Mouse (Mus musculus): ENCODE data around the gene Madcam1.

Gene Madcam1

GRCm38 (mm10) chr10:79664131-79664665 lies at the start of gene Madcam1:
Gene Madcam1, plus strand, starts transcription at chr10:79664559.
- peak; percentile 80 for DNase-seq (ENCODE audit: low read depth, low spot score)

DNA sequence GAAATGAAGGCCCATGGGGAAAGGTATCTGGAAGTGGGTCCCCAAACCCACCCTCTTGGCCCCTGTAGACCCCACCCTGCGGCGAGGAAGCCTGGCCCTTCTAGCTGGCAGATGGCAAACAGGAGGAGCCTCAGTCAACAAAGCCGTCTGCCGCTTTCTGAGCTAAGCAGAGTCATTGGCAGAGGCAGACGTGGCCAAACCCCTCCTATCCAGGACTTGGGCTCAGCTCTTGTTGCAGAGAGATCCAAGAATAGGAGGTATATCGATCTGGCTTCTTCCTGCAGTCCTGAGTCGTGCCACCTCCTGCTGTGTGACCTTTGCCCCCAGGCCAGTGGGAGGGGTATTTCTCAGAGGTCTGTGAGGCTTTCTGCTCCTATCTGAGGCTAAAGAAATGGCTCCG lies 48.5 kb upstream of the Madcam1 start:
- DNase-seq (ENCODE audit: low read depth, low spot score), result no peak

DNA sequence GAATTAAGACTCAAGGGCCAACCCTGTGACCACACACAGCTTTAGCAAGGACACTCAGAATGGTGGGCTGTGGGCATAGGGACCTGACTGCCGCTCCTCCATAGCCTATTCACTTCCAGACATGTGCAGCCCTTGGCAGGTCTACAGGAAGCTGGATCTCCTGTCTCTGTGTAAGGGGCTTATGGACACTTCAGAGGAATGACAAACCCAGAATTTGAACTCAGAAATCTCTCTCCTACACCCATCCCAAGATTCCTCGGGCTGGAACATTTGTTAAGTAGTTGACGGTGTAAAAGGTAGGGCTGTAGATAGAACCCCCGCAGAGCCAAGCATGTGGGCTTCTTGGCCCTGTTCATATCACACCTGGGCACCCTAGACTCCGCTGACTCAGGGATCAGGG lies 48.0 kb upstream of the Madcam1 start:
- DNase-seq (ENCODE audit: low read depth, low spot score), result no peak

- no peak for DNase-seq (ENCODE audit: low read depth, low spot score)
Measured at GRCm38 (mm10) chr10:79623950-79624349, 40.4 kb upstream of the Madcam1 start.

- DNase-seq (ENCODE audit: low read depth, low spot score), result no peak
Measured at GRCm38 (mm10) chr10:79625398-79625797, 39.0 kb upstream of the Madcam1 start.

GRCm38 (mm10) chr10:79626156-79626555 lies 38.2 kb upstream of the Madcam1 start:
- no peak for DNase-seq (ENCODE audit: low read depth, low spot score)

- no peak for DNase-seq (ENCODE audit: low read depth, low spot score)
Measured at GRCm38 (mm10) chr10:79628377-79628776, 36.0 kb upstream of the Madcam1 start.

DNA sequence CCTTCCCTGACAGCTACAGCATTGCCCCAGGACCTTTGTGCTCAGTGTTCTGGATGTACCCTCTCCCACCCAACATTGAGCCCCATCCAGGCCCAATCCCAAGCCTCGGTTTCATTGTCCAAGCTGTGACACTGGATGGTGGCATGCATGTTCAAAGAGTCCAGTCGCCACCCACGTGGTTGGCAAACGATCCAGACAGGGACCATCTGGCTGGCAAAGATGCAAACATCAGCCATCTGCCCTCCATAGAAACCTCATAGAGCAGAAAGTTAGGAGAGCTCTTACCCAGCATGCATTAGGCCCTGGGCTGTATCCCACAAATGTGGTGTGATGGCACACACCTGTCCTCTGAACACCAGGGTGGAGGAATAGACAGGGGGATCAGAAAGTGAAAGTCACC lies 32.9 kb upstream of the Madcam1 start:
- DNase-seq (ENCODE audit: low read depth, low spot score), result no peak

GRCm38 (mm10) chr10:79633006-79633777 lies 31.2 kb upstream of the Madcam1 start:
- no peak for DNase-seq (ENCODE audit: low read depth, low spot score)

GRCm38 (mm10) chr10:79636287-79636686 lies 28.1 kb upstream of the Madcam1 start:
- no peak for DNase-seq (ENCODE audit: low read depth, low spot score)

- DNase-seq (ENCODE audit: low read depth, low spot score), result peak; percentile 65
Measured at GRCm38 (mm10) chr10:79637128-79638110, 26.9 kb upstream of the Madcam1 start, which contains the start of gene Shc2. Gene Shc2, minus strand, starts transcription at chr10:79637918.

- no peak for DNase-seq (ENCODE audit: low read depth, low spot score)
Measured at GRCm38 (mm10) chr10:79638486-79639204, 25.7 kb upstream of the Madcam1 start.

DNA sequence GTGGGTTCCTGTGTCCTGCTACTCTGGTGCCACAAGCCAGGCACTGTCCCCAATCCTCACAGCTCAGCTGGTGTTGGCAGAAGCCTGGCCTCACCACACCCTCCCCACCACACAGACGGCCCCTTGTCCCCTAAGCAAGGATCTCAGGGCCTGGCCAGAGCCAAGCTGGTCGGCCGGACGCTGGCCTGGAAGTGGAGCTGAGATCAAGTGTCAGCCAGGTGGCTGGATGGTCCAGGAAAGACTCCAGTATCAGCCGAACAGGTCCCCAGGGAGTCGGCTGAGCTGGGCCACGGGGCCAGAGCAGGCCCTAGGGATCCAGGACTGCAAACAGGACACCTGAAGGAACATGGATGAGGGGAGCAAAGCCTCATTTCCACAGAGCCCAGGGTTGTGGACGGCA lies 18.6 kb upstream of the Madcam1 start, which contains the start of gene Odf3l2:
Gene Odf3l2 (minus strand): TSS at position 28 of the 400 bp plus-strand sequence.
- DNase-seq (ENCODE audit: low read depth, low spot score), result no peak

DNA sequence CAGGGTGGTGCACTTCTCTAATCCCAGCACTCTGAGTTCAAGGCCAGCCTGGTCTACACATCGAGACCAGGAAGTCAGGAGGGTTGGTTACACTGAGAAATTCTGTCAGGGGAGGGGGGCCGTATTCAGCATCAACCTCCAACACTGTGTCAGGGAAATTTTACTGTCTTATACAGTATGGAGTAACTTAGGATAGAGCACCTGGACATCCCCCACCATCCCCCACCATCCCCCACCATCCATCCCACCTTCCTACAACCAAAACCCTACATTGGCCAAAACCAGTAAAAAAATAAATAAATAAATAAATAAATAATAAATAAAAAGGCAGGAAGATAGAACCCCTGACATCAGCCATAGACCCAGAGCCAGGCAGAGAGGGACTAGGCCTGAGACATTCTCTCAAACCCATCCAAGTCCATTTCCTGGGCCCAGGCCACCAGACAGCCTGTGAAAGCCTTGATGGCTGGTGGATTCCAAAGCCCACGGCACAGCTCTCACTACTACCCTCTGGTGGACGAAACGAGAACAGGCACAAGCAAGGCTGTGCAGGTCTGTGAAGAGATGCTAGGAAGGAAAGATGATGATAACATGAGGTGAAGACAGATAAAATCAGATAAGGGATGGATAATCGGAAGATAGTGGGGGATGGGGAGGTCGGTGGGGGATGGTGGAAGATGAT lies 15.1 kb upstream of the Madcam1 start:
- DNase-seq (ENCODE audit: low read depth, low spot score), result peak; percentile 81

GRCm38 (mm10) chr10:79652789-79653188 lies 11.6 kb upstream of the Madcam1 start:
- DNase-seq (ENCODE audit: low read depth, low spot score), result no peak

DNA sequence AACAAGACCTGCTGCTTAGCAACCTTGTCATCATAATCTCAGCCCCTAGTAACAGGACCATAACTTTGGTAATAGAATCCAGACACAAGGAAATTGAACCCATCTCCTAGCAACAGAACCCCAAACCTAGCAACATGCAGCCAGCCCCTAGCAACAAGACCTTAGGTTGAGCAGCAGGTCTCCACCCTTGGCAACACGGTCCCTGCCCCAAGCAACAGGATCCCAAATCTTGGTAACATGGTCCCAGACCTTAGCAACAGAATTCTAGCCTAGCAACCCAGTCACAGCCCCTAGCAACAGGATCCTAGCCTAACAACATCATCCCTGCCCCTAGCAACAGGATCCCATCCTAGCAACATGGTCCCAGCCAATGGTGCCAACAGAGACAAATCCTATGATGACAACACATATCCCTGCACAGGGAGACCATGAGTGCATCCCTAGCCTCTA lies 9.4 kb upstream of the Madcam1 start:
- peak; percentile 89 for DNase-seq (ENCODE audit: low read depth, low spot score)

DNA sequence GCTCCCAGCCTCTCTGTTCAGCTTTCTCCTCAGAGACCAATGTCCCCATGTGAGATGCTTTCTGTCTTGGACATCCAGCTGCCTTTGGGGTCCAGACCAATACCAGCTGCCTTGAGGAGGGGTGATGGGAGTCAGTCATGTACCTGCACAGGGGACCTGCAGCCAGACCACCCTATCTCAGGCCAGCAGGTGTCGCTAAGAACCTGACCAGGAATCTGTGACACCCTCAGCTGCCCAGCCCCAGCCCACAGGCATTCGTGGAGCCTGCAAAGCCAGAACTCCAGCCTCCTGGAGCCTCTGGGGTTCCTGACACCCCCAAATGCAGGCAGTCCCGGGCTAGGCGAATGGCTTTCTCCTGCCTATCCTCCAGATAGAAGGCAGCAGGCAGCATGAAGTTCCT lies 5.5 kb upstream of the Madcam1 start:
- DNase-seq (ENCODE audit: low read depth, low spot score), result no peak

DNA sequence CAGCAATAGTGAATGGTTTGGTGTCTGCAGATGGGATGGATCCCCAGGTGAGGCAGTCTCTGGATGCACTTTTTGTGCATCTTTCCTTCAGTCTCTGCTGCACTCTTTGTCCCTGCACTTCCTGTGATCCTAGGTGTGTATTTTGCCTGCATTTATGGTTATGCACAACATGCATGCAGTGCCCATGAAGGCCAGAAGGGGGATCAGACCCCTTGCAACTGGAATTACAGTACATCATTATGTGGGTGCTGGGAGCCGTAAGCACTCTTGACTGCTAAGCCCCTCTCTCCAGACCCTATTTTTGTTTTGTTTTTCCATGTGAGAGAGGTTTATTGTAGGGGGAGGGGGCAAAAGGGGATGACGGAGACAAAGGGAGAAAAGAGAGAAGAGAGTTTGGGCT lies 4.1 kb upstream of the Madcam1 start:
- no peak for DNase-seq (ENCODE audit: low read depth, low spot score)

GRCm38 (mm10) chr10:79661861-79662260 lies 2.5 kb upstream of the Madcam1 start:
- DNase-seq (ENCODE audit: low read depth, low spot score), result no peak

- no peak for DNase-seq (ENCODE audit: low read depth, low spot score)
Measured at GRCm38 (mm10) chr10:79665051-79665450, 692 bp downstream of the Madcam1 start.

DNA sequence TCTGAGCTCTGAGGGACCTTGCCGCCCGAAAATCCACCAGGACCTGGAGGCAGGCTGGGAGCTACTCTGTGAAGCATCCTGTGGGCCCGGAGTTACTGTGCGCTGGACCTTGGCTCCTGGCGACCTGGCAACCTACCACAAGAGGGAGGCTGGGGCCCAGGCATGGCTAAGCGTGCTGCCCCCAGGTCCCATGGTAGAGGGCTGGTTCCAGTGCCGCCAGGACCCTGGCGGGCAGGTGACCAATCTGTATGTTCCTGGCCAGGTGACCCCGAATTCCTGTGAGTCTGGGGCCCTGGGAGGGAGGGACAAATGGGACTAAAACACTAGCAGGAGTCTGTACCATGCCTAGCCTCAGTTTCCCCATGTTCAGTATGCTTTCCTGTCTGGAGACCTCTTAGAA lies 2.1 kb downstream of the Madcam1 start:
- no peak for DNase-seq (ENCODE audit: low read depth, low spot score)
